Mouse (Mus musculus): Measurements from ENCODE around the gene Ddx17. TPM values are rescaled to one million over a fixed set of nuclear protein-coding genes. Genes with fewer than 3 reads are reported as not detected.
A peak's percentile ranks its signal among the peaks of the same experiment; 100 is the strongest.

Gene Ddx17
- polyA plus RNA-seq, 1 experiment from 2014 or later = 73.1 TPM

- 1% methylated on average over 69 of the region's 71 CpGs for WGBS
- Histone ChIP-seq H3K4me2 (replicated peaks) (peak within 1 kb of the TSS; percentile 88), H3K27ac (no peak within 1 kb of the TSS), H3K27me3 (peaks cover 59% of the 10 kb centered on the region), H3K4me1 (peaks cover 25% of the 10 kb centered on the region), H3K9me3 (no peaks in the 10 kb centered on the region), H3K4me3 (peak within 1 kb of the TSS; percentile 54), H3K36me3 (no peaks in the 10 kb centered on the region), H3K9ac (peak within 1 kb of the TSS; percentile 59)
- ATAC-seq (ENCODE audit: insufficient number of reproducible peaks, insufficient read depth, low FRiP score, low TSS enrichment) = 0 out of 2 replicates have a peak, but pooled peaks have one; percentile 29
These were observed 30.1 kb downstream of the Ddx17 start, which contains the start of gene Kdelr3 for GRCm38 (mm10) chr15:79516171-79517096. Kdelr3 (plus strand) TSS chr15:79516411.

GRCm38 (mm10) chr15:79513940-79514339 is 32.6 kb downstream of the Ddx17 start:
- H3K4me2 ChIP-seq (replicated peaks) = no peak overlapping the region
- ATAC-seq (ENCODE audit: insufficient number of reproducible peaks, insufficient read depth, low FRiP score, low TSS enrichment) = no peak
- H3K4me1 ChIP-seq = peaks cover 29% of the 10 kb centered on the region
- H3K27ac ChIP-seq = no peak overlapping the region
- H3K9ac ChIP-seq = no peak overlapping the region
- 10% methylated on average over 9 of the region's 9 CpGs for WGBS
- H3K9me3 ChIP-seq = no peaks in the 10 kb centered on the region
- peaks cover 82% of the 10 kb centered on the region for H3K27me3 ChIP-seq
- H3K4me3 ChIP-seq = no peak overlapping the region
- H3K36me3 ChIP-seq = no peaks in the 10 kb centered on the region

GRCm38 (mm10) chr15:79511553-79512320 is 34.8 kb downstream of the Ddx17 start:
- under 1% methylated on average over 61 of the region's 61 CpGs for WGBS
- H3K9ac ChIP-seq = peak overlapping the region; percentile 24; the same call in 1 of the 2 replicates
- peak overlapping the region; percentile 76 for H3K4me2 ChIP-seq (replicated peaks)
- peaks cover 89% of the 10 kb centered on the region for H3K27me3 ChIP-seq
- H3K4me3 ChIP-seq = peak overlapping the region; percentile 42
- no peaks in the 10 kb centered on the region for H3K36me3 ChIP-seq
- ATAC-seq (ENCODE audit: insufficient number of reproducible peaks, insufficient read depth, low FRiP score, low TSS enrichment) = peak; percentile 62; the same call in 1 of the 2 replicates
- H3K9me3 ChIP-seq = no peaks in the 10 kb centered on the region
- H3K4me1 ChIP-seq = peaks cover 19% of the 10 kb centered on the region
- H3K27ac ChIP-seq = no peak overlapping the region

GRCm38 (mm10) chr15:79510425-79510824 is 36.1 kb downstream of the Ddx17 start:
- Histone ChIP-seq H3K9me3 (no peaks in the 10 kb centered on the region), H3K27ac (no peak overlapping the region), H3K4me1 (peaks cover 19% of the 10 kb centered on the region), H3K4me3 (no peak overlapping the region), H3K27me3 (peaks cover 92% of the 10 kb centered on the region), H3K4me2 (replicated peaks) (no peak overlapping the region), H3K9ac (no peak overlapping the region), H3K36me3 (no peaks in the 10 kb centered on the region)
- whole genome bisulfite sequencing = 78% methylated on average over 7 of the region's 7 CpGs
- no peak for ATAC-seq (ENCODE audit: insufficient number of reproducible peaks, insufficient read depth, low FRiP score, low TSS enrichment)

- H3K4me2 ChIP-seq (replicated peaks) = no peak overlapping the region
- no peak overlapping the region for H3K9ac ChIP-seq
- ATAC-seq (ENCODE audit: insufficient number of reproducible peaks, insufficient read depth, low FRiP score, low TSS enrichment) = no peak
- H3K36me3 ChIP-seq = no peaks in the 10 kb centered on the region
- H3K9me3 ChIP-seq = no peaks in the 10 kb centered on the region
- WGBS = 39% methylated on average over 6 of the region's 6 CpGs
- H3K4me3 ChIP-seq = no peak overlapping the region
- peaks cover 22% of the 10 kb centered on the region for H3K4me1 ChIP-seq
- H3K27me3 ChIP-seq = peaks cover 92% of the 10 kb centered on the region
- H3K27ac ChIP-seq = no peak overlapping the region
These were observed 36.5 kb downstream of the Ddx17 start for GRCm38 (mm10) chr15:79509998-79510397.

- WGBS = 53% methylated on average over 30 of the region's 31 CpGs
These were observed 39.3 kb downstream of the Ddx17 start for GRCm38 (mm10) chr15:79507055-79507828.

GRCm38 (mm10) chr15:79506460-79506859 is 40.1 kb downstream of the Ddx17 start:
- Histone ChIP-seq H3K9me3 (no peaks in the 10 kb centered on the region), H3K27ac (no peak overlapping the region), H3K27me3 (peaks cover 97% of the 10 kb centered on the region), H3K4me2 (replicated peaks) (no peak overlapping the region), H3K4me3 (no peak overlapping the region), H3K4me1 (peaks cover 12% of the 10 kb centered on the region; the same call in 1 of the 2 replicates), H3K9ac (no peak overlapping the region), H3K36me3 (no peaks in the 10 kb centered on the region)
- WGBS = 32% methylated on average over 7 of the region's 7 CpGs
- ATAC-seq (ENCODE audit: insufficient number of reproducible peaks, insufficient read depth, low FRiP score, low TSS enrichment) = no peak

More at GRCm38 (mm10) chr15:79507055-79507828, 39.3 kb downstream of the Ddx17 start:
- Histone ChIP-seq H3K4me2 (replicated peaks) (no peak overlapping the region), H3K9me3 (no peaks in the 10 kb centered on the region), H3K36me3 (no peaks in the 10 kb centered on the region), H3K4me3 (no peak overlapping the region), H3K4me1 (peaks cover 18% of the 10 kb centered on the region), H3K27ac (no peak overlapping the region), H3K9ac (no peak overlapping the region), H3K27me3 (peaks cover 96% of the 10 kb centered on the region)
- ATAC-seq (ENCODE audit: insufficient number of reproducible peaks, insufficient read depth, low FRiP score, low TSS enrichment) = no peak

- peak; percentile 43; the same call in 1 of the 2 replicates for ATAC-seq (ENCODE audit: insufficient number of reproducible peaks, insufficient read depth, low FRiP score, low TSS enrichment)
- H3K27ac ChIP-seq = no peak overlapping the region
- no peaks in the 10 kb centered on the region for H3K9me3 ChIP-seq
- H3K27me3 ChIP-seq = peaks cover 97% of the 10 kb centered on the region
- H3K4me2 ChIP-seq (replicated peaks) = peak overlapping the region; percentile 99
- H3K4me1 ChIP-seq = peaks cover 7% of the 10 kb centered on the region; the same call in 1 of the 2 replicates
- H3K36me3 ChIP-seq = no peaks in the 10 kb centered on the region
- peak overlapping the region; percentile 46 for H3K9ac ChIP-seq
- H3K4me3 ChIP-seq = peak overlapping the region; percentile 57
- under 1% methylated on average over 53 of the region's 71 CpGs for WGBS
These were observed 40.8 kb downstream of the Ddx17 start for GRCm38 (mm10) chr15:79505616-79506283.

GRCm38 (mm10) chr15:79504707-79505452 is 41.7 kb downstream of the Ddx17 start, which contains the start of gene Kcnj4:
Kcnj4 (minus strand) TSS chr15:79505241.
- Histone ChIP-seq H3K9ac (peak within 1 kb of the TSS; percentile 46), H3K27me3 (peaks cover 92% of the 10 kb centered on the region), H3K4me2 (replicated peaks) (peak within 1 kb of the TSS; percentile 99), H3K4me1 (peaks cover 7% of the 10 kb centered on the region; the same call in 1 of the 2 replicates), H3K9me3 (no peaks in the 10 kb centered on the region), H3K27ac (no peak within 1 kb of the TSS), H3K36me3 (no peaks in the 10 kb centered on the region), H3K4me3 (peak within 1 kb of the TSS; percentile 57)
- no peak for ATAC-seq (ENCODE audit: insufficient number of reproducible peaks, insufficient read depth, low FRiP score, low TSS enrichment)
- 1% methylated on average over 60 of the region's 60 CpGs for WGBS

GRCm38 (mm10) chr15:79503438-79503837 is 43.1 kb downstream of the Ddx17 start:
- Histone ChIP-seq H3K4me2 (replicated peaks) (no peak overlapping the region), H3K9ac (no peak overlapping the region), H3K36me3 (no peaks in the 10 kb centered on the region), H3K4me1 (peaks cover 7% of the 10 kb centered on the region; the same call in 1 of the 2 replicates), H3K4me3 (no peak overlapping the region), H3K27me3 (peaks cover 88% of the 10 kb centered on the region), H3K27ac (no peak overlapping the region), H3K9me3 (no peaks in the 10 kb centered on the region)
- ATAC-seq (ENCODE audit: insufficient number of reproducible peaks, insufficient read depth, low FRiP score, low TSS enrichment) = no peak
- 72% methylated on average over 5 of the region's 5 CpGs for WGBS
